In genomic region chr9:78345235-78345634, GRCm38 (mm10) we compare ENCODE assay signal across 12 mouse cellular contexts. TPM values are rescaled to one million over a fixed set of nuclear protein-coding genes. Genes with fewer than 3 reads are reported as not detected.
"Had no signal": no experiment of that assay in that cellular context is flagged by ENCODE, and none has a peak within 500 bp of the region (broad histone marks: within the 10 kb centered on the region; RNA-seq: fewer than 3 reads in every experiment).

No protein-coding gene starts in this region.

RNA-seq across cellular contexts. Expression of gene Gsta2, which starts 10.4 kb away (rescaled TPM):
- polyA plus RNA-seq: neural tube, embryonic 13.5 days; neural tube, embryonic 14.5 days; neural tube, embryonic 15.5 days; small intestine, adult 2 months had no signal

RNA-seq across cellular contexts. Expression of gene Omt2b, which starts 17.8 kb away (rescaled TPM):
- polyA plus RNA-seq: neural tube, embryonic 13.5 days; neural tube, embryonic 14.5 days; neural tube, embryonic 15.5 days; small intestine, adult 2 months; spleen, adult 2 months; stomach, embryonic 14.5 days; stomach, embryonic 15.5 days; stomach, embryonic 16.5 days; stomach, postnatal 0 days; testis, adult 2 months; urinary bladder, adult 2 months had no signal

RNA-seq across cellular contexts. Expression of gene Dppa5a, which starts 22.7 kb away (rescaled TPM):
- polyA plus RNA-seq: small intestine, adult 2 months; spleen, adult 2 months; stomach, embryonic 14.5 days; stomach, embryonic 15.5 days had no signal

RNA-seq across cellular contexts. Expression of gene Omt2a, which starts 30.6 kb away (rescaled TPM):
- polyA plus RNA-seq: neural tube, embryonic 13.5 days; neural tube, embryonic 14.5 days; neural tube, embryonic 15.5 days; small intestine, adult 2 months; spleen, adult 2 months; stomach, embryonic 14.5 days; stomach, embryonic 15.5 days; stomach, embryonic 16.5 days; stomach, postnatal 0 days; testis, adult 2 months; thymus, postnatal 0 days; urinary bladder, adult 2 months had no signal

RNA-seq across cellular contexts. Expression of gene Ooep, which starts 33.3 kb away (rescaled TPM):
- polyA plus RNA-seq: small intestine, adult 2 months; spleen, adult 2 months; testis, adult 2 months had no signal
